Mouse (Mus musculus) limb, embryonic 14.5 days (tissue): Measurements from ENCODE around the gene Snrnp70. TPM values are rescaled to one million over a fixed set of nuclear protein-coding genes. Genes with fewer than 3 reads are reported as not detected.

ENCODE experiments used
- ATAC-seq: fragments of 200-750 bp; cut with Nextera tagmentation; 2 replicates; pipeline ENCODE4 v1.8.0; 2017; ENCODE audit warnings: low read depth, moderate number of reproducible peaks, moderate TSS enrichment; ENCODE audit not compliant: low FRiP score
- DNase-seq: peaks from one replicate; pipeline ENCODE4 v3.0.0-alpha.2; 2015; ENCODE audit warnings: low spot score
- H3K27ac ChIP-seq: fragments of 300-500 bp; sonication (generic); replicated peaks from 2 replicates; pipeline ENCODE4 v1.5.1; 2014; ENCODE audit warnings: low read depth, mild to moderate bottlenecking, low read length, moderate library complexity, mixed read lengths
- H3K27me3 ChIP-seq: fragments of 300-500 bp; sonication (generic); 2 replicates; pipeline ENCODE4 v1.6.1; 2014; ENCODE audit warnings: low read length, mixed read lengths; ENCODE audit not compliant: control insufficient read depth, insufficient read depth
- H3K36me3 ChIP-seq: fragments of 300-500 bp; sonication (generic); 2 replicates; pipeline ENCODE4 v1.6.1; 2014; ENCODE audit warnings: mild to moderate bottlenecking, low read length, moderate library complexity, mixed read lengths; ENCODE audit not compliant: control insufficient read depth, insufficient read depth
- H3K4me1 ChIP-seq: fragments of 300-500 bp; sonication (generic); 2 replicates; pipeline ENCODE4 v1.6.1; 2014; ENCODE audit warnings: antibody characterized with exemption, low read length, mixed read lengths; ENCODE audit not compliant: control insufficient read depth, insufficient read depth
- H3K4me2 ChIP-seq: fragments of 300-500 bp; sonication (generic); replicated peaks from 2 replicates; pipeline ENCODE4 v1.6.1; 2014; ENCODE audit warnings: low read depth, mild to moderate bottlenecking, low read length, moderate library complexity; ENCODE audit not compliant: severe bottlenecking
- H3K4me3 ChIP-seq: fragments of 300-500 bp; sonication (generic); replicated peaks from 2 replicates; pipeline ENCODE4 v1.5.1; 2014; ENCODE audit warnings: low read length
- H3K9ac ChIP-seq: fragments of 300-500 bp; sonication (generic); 2 replicates; pipeline ENCODE4 v1.6.1; 2014; ENCODE audit warnings: mild to moderate bottlenecking, low read depth, low read length, moderate library complexity; ENCODE audit not compliant: severe bottlenecking
- H3K9me3 ChIP-seq: fragments of 300-500 bp; sonication (generic); 2 replicates; pipeline ENCODE4 v1.6.1; 2016; ENCODE audit warnings: low read length; ENCODE audit not compliant: control insufficient read depth
- POLR2A ChIP-seq: fragments of 200-500 bp; IDR thresholded peaks from 2 replicates; pipeline ENCODE4 v1.8.0; 2012; ENCODE audit warnings: inconsistent platforms, mild to moderate bottlenecking, moderate library complexity, borderline replicate concordance; ENCODE audit not compliant: insufficient read depth, insufficient read length; ENCODE audit errors: extremely low read depth
- WGBS: fragments of 180-500 bp; shearing (Covaris S2); extraction: QIAGEN DNeasy Blood & Tissue Kit; methylation state at CpG from one replicate; pipeline ENCODE4 v1.1.7; 2014; 5-methylcytosine and 5-hydroxymethylcytosine counted together
- polyA plus RNA-seq, 2 experiments: library from polyadenylated mRNA; depleted of rRNA in 1 of 2; stranded (reverse) in 1 of 2; unstranded in 1 of 2; fragments of >200 nt; fragmentation: Nextera tagmentation in 1 of 2; extraction: Ambion mirVana in 1 of 2; gene quantifications; 2 replicates each; pipeline versions ENCODE4 v1.2.1 to v1.2.3; 2012 to 2014

The Snrnp70 gene
- polyA plus RNA-seq, 2 experiments: 69.7 to 694 TPM

- Histone ChIP-seq H3K4me2 (no peak overlapping the region), H3K27ac (no peak overlapping the region), H3K36me3 (no peaks in the 10 kb centered on the region), H3K4me3 (no peak overlapping the region), H3K27me3 (peaks cover 67% of the 10 kb centered on the region), H3K4me1 (peaks cover 5% of the 10 kb centered on the region), H3K9ac (no peak overlapping the region), H3K9me3 (no peaks in the 10 kb centered on the region)
- DNase-seq (no peak), ATAC-seq (no peak)
- TF ChIP-seq POLR2A: no peak
- 83% methylated on average over 17 of the region's 17 CpGs for WGBS
Measured at GRCm38 (mm10) chr7:45408949-45409348, 13.4 kb upstream of the Snrnp70 start.

GRCm38 (mm10) chr7:45408351-45408750, 12.8 kb upstream of the Snrnp70 start:
- no peak overlapping the region for H3K9ac ChIP-seq
- WGBS: 68% methylated on average over 7 of the region's 7 CpGs
- DNase-seq: no peak
- H3K9me3 ChIP-seq: no peaks in the 10 kb centered on the region
- peaks cover 3% of the 10 kb centered on the region; the same call in 1 of the 2 replicates for H3K4me1 ChIP-seq
- no peaks in the 10 kb centered on the region for H3K36me3 ChIP-seq
- H3K27ac ChIP-seq: no peak overlapping the region
- H3K27me3 ChIP-seq: peaks cover 61% of the 10 kb centered on the region
- ATAC-seq: no peak
- no peak overlapping the region for H3K4me3 ChIP-seq
- H3K4me2 ChIP-seq: no peak overlapping the region
- TF ChIP-seq POLR2A: no peak

GRCm38 (mm10) chr7:45407836-45408235, 12.3 kb upstream of the Snrnp70 start:
- Histone ChIP-seq H3K4me3 (no peak overlapping the region), H3K27me3 (peaks cover 56% of the 10 kb centered on the region), H3K4me2 (no peak overlapping the region), H3K36me3 (no peaks in the 10 kb centered on the region), H3K9me3 (no peaks in the 10 kb centered on the region), H3K9ac (no peak overlapping the region), H3K27ac (no peak overlapping the region), H3K4me1 (peaks cover 3% of the 10 kb centered on the region; the same call in 1 of the 2 replicates)
- DNase-seq: no peak
- no peak for TF ChIP-seq POLR2A
- no peak for ATAC-seq
- 84% methylated on average over 10 of the region's 10 CpGs for WGBS

GRCm38 (mm10) chr7:45406157-45407156, 10.9 kb upstream of the Snrnp70 start:
- 1% methylated on average over 97 of the region's 114 CpGs for WGBS
- no peaks in the 10 kb centered on the region for H3K9me3 ChIP-seq
- ATAC-seq (no peak), DNase-seq (no peak)
- peaks cover 3% of the 10 kb centered on the region; the same call in 1 of the 2 replicates for H3K4me1 ChIP-seq
- peak overlapping the region; percentile 61 for H3K4me2 ChIP-seq
- no peak overlapping the region for H3K27ac ChIP-seq
- no peak for TF ChIP-seq POLR2A
- H3K9ac ChIP-seq: peak overlapping the region; percentile 22; the same call in 1 of the 2 replicates
- H3K27me3 ChIP-seq: peaks cover 46% of the 10 kb centered on the region
- no peaks in the 10 kb centered on the region for H3K36me3 ChIP-seq
- peak overlapping the region; percentile 42 for H3K4me3 ChIP-seq

GRCm38 (mm10) chr7:45405091-45406075, 9.8 kb upstream of the Snrnp70 start, which contains the start of gene Kcna7:
Gene Kcna7 (plus strand): TSS chr7:45405653.
- Histone ChIP-seq H3K4me3 (peak within 1 kb of the TSS; percentile 42), H3K36me3 (no peaks in the 10 kb centered on the region), H3K9ac (peak within 1 kb of the TSS; percentile 22; the same call in 1 of the 2 replicates), H3K9me3 (no peaks in the 10 kb centered on the region), H3K27me3 (peaks cover 36% of the 10 kb centered on the region), H3K27ac (no peak within 1 kb of the TSS), H3K4me1 (peaks cover 3% of the 10 kb centered on the region; the same call in 1 of the 2 replicates), H3K4me2 (peak within 1 kb of the TSS; percentile 61)
- WGBS: 11% methylated on average over 28 of the region's 28 CpGs
- DNase-seq: peak; percentile 40
- 0 out of 2 replicates have a peak, but pooled peaks have one; percentile 61 for ATAC-seq
- no peak for TF ChIP-seq POLR2A
